Mouse (Mus musculus) forebrain, embryonic 13.5 days (tissue): Measurements from ENCODE around the gene Smurf2. TPM values are rescaled to one million over a fixed set of nuclear protein-coding genes. Genes with fewer than 3 reads are reported as not detected.
A peak's percentile ranks its signal among the peaks of the same experiment; 100 is the strongest.

Source experiments
- ATAC-seq: fragments of 200-750 bp; cut with Nextera tagmentation; 2 replicates; pipeline ENCODE4 v1.8.0; 2017
- H3K27ac ChIP-seq: fragments of 300-500 bp; sonication (generic); 2 replicates; pipeline ENCODE4 v1.5.1; 2015; ENCODE audit warnings: inconsistent platforms, mild to moderate bottlenecking, moderate library complexity
- H3K27me3 ChIP-seq: fragments of 300-500 bp; sonication (generic); 2 replicates; pipeline ENCODE4 v1.6.1; 2015; ENCODE audit warnings: mild to moderate bottlenecking, inconsistent platforms
- H3K36me3 ChIP-seq: fragments of 300-500 bp; sonication (generic); 2 replicates; pipeline ENCODE4 v1.6.1; 2015; ENCODE audit warnings: mild to moderate bottlenecking, inconsistent platforms; ENCODE audit not compliant: poor library complexity, severe bottlenecking
- H3K4me1 ChIP-seq: fragments of 300-500 bp; sonication (generic); 2 replicates; pipeline ENCODE4 v1.6.1; 2015; ENCODE audit warnings: inconsistent platforms
- H3K4me2 ChIP-seq: fragments of 300-500 bp; sonication (generic); 2 replicates; pipeline ENCODE4 v1.6.1; 2015; ENCODE audit warnings: inconsistent platforms, mild to moderate bottlenecking, moderate library complexity
- H3K4me3 ChIP-seq: fragments of 300-500 bp; sonication (generic); 2 replicates; pipeline ENCODE4 v1.5.1; 2015; ENCODE audit warnings: mild to moderate bottlenecking, inconsistent platforms
- H3K9ac ChIP-seq: fragments of 300-500 bp; sonication (generic); 2 replicates; pipeline ENCODE4 v1.6.1; 2015; ENCODE audit warnings: mild to moderate bottlenecking, inconsistent platforms
- H3K9me3 ChIP-seq: fragments of 300-500 bp; sonication (generic); replicated peaks from 2 replicates; pipeline ENCODE4 v1.6.1; 2016; ENCODE audit warnings: inconsistent platforms
- WGBS: fragments of 180-500 bp; shearing (Covaris S2); methylation state at CpG from one replicate; pipeline ENCODE4 v1.1.7; 2015; 5-methylcytosine and 5-hydroxymethylcytosine counted together
- polyA plus RNA-seq: library from polyadenylated mRNA; unstranded; fragments of >200 nt; fragmentation: Nextera tagmentation; extraction: Ambion mirVana; gene quantifications from 2 replicates; pipeline ENCODE4 v1.2.1, GENCODE M21; 2015

Smurf2 gene
- polyA plus RNA-seq, 1 experiment from 2014 or later: 16.0 TPM

DNA sequence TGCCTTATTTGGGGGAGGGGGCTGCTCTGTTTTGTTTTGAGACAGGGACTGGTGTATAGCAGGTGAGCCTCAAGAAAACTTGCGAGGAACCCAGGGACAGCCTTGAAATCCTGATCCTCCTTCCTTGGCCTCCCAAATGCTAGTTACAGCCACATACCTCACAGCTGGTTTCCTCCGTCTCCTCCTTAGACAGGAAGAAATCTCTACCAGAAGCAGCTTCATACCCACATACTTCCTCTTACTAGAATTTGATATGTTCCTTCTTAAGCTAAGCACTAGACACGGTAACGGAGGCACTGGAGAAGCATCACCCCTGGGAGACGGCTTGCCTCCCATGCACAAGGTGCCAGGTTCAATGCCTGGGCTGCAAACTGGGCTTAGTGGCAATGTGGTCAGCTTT is 16.8 kb upstream of the Smurf2 start:
- 87% methylated on average over 5 of the region's 5 CpGs for WGBS
- no peaks in the 10 kb centered on the region for H3K27me3 ChIP-seq
- H3K4me1 ChIP-seq: no peaks in the 10 kb centered on the region
- ATAC-seq: no peak
- H3K27ac ChIP-seq: no peak overlapping the region
- no peak overlapping the region for H3K4me2 ChIP-seq
- no peak overlapping the region for H3K9ac ChIP-seq
- H3K9me3 ChIP-seq: no peaks in the 10 kb centered on the region
- H3K36me3 ChIP-seq: no peaks in the 10 kb centered on the region
- no peak overlapping the region for H3K4me3 ChIP-seq

DNA sequence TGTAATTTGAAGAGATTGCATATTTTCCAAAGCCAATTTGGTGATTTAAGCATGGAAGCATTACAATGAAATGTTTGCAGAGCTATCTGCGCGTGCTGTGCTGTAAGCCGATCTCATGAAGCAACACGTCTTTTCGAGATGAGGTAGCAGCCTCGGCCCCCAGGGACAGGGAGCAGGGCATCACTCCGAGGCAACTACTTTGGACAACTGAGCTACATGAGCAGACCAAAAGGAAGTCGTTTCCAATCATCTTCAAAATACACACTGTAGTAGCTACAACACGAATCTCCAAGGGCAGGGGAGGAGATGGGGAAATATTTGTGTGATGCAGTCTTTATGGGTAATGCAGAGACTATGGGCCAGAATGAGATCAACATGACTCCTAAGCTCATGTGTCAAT is 9.9 kb upstream of the Smurf2 start:
- H3K36me3 ChIP-seq: no peaks in the 10 kb centered on the region
- 80% methylated on average over 9 of the region's 9 CpGs for WGBS
- no peak overlapping the region for H3K27ac ChIP-seq
- no peak for ATAC-seq
- H3K4me2 ChIP-seq: no peak overlapping the region
- no peak overlapping the region for H3K4me3 ChIP-seq
- no peak overlapping the region for H3K9ac ChIP-seq
- no peaks in the 10 kb centered on the region for H3K4me1 ChIP-seq
- H3K9me3 ChIP-seq: 0 out of 2 replicates have a peak, but pooled peaks cover 7% of the 10 kb centered on the region
- no peaks in the 10 kb centered on the region for H3K27me3 ChIP-seq

GRCm38 (mm10) chr11:106928935-106929334 is 8.4 kb upstream of the Smurf2 start:
- H3K4me1 ChIP-seq: no peaks in the 10 kb centered on the region
- H3K9ac ChIP-seq: no peak overlapping the region
- no peak overlapping the region for H3K27ac ChIP-seq
- H3K9me3 ChIP-seq: 0 out of 2 replicates have a peak, but pooled peaks cover 7% of the 10 kb centered on the region
- no peak for ATAC-seq
- H3K36me3 ChIP-seq: no peaks in the 10 kb centered on the region
- no peak overlapping the region for H3K4me3 ChIP-seq
- 59% methylated on average over 2 of the region's 2 CpGs for WGBS
- H3K27me3 ChIP-seq: no peaks in the 10 kb centered on the region
- H3K4me2 ChIP-seq: no peak overlapping the region

DNA sequence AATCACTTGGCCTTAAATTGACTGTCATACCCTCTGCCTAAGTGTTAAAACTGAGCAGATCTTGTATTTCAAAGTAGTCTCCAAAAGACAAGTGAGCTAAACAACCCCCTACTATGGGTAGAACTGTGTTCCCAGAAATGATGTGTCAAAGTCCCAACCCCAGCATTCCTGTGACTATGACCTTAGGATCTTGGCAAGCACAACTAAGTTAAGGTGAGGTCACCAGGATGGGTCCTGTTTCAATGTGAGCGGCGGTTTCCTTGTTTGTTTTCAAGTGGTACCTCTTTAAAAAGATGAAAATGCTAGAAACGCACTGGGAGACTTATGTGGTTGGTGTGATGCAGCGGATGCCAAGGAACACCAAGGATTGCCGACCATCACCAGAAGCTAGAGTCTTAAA is 7.4 kb upstream of the Smurf2 start:
- H3K27me3 ChIP-seq: no peaks in the 10 kb centered on the region
- no peak overlapping the region for H3K4me2 ChIP-seq
- H3K27ac ChIP-seq: no peak overlapping the region
- 0 out of 2 replicates have a peak, but pooled peaks cover 7% of the 10 kb centered on the region for H3K9me3 ChIP-seq
- H3K4me3 ChIP-seq: no peak overlapping the region
- no peaks in the 10 kb centered on the region for H3K4me1 ChIP-seq
- no peak overlapping the region for H3K9ac ChIP-seq
- no peaks in the 10 kb centered on the region for H3K36me3 ChIP-seq
- WGBS: 96% methylated on average over 5 of the region's 5 CpGs
- no peak for ATAC-seq

DNA sequence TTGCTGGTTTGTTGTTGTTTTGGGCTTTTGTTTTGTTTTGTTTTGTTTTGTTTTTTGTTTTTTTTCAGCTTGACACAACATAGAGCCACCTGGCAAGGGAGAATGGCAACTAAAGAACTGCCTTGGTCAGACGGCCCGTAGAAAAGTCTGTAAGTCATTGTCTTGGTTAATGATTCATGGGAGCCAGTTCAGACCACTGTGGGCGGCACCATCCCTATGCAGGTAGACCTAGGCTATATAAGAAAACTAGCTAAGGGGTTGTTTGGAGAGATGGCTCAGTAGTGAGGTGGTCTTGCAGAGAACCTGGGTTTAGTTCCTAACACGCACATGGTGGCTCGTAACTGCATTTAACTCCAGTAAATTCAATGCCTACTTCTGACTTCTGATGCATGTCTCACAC is 6.7 kb upstream of the Smurf2 start:
- 0 out of 2 replicates have a peak, but pooled peaks cover 7% of the 10 kb centered on the region for H3K9me3 ChIP-seq
- no peak overlapping the region for H3K4me3 ChIP-seq
- H3K4me1 ChIP-seq: no peaks in the 10 kb centered on the region
- WGBS: 93% methylated on average over 5 of the region's 5 CpGs
- no peak overlapping the region for H3K27ac ChIP-seq
- no peak overlapping the region for H3K4me2 ChIP-seq
- no peak overlapping the region for H3K9ac ChIP-seq
- H3K36me3 ChIP-seq: no peaks in the 10 kb centered on the region
- H3K27me3 ChIP-seq: no peaks in the 10 kb centered on the region
- ATAC-seq: no peak

DNA sequence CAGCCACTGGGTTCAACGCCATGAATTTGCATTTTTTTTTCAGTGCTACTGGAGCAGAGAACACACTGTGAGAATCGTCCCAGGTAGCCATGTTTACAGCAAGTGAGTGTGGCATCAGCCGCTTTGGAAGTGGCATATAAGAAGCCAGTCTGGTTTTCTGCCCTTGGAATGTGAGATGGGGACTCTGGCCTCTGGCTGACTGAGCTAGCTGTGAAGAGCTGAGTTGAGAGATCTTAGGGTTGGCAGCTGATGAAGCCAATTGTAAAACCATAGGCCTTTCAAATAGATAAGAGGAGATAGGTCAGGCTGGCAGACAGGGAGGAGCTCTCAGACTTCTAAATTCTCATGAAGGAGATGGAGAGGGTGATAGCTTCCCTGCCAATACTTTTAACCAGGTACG is 6.2 kb upstream of the Smurf2 start:
- ATAC-seq: no peak
- 87% methylated on average over 4 of the region's 4 CpGs for WGBS
- H3K4me2 ChIP-seq: no peak overlapping the region
- H3K27ac ChIP-seq: no peak overlapping the region
- no peaks in the 10 kb centered on the region for H3K4me1 ChIP-seq
- no peak overlapping the region for H3K9ac ChIP-seq
- no peaks in the 10 kb centered on the region for H3K36me3 ChIP-seq
- H3K4me3 ChIP-seq: no peak overlapping the region
- 0 out of 2 replicates have a peak, but pooled peaks cover 7% of the 10 kb centered on the region for H3K9me3 ChIP-seq
- no peaks in the 10 kb centered on the region for H3K27me3 ChIP-seq

DNA sequence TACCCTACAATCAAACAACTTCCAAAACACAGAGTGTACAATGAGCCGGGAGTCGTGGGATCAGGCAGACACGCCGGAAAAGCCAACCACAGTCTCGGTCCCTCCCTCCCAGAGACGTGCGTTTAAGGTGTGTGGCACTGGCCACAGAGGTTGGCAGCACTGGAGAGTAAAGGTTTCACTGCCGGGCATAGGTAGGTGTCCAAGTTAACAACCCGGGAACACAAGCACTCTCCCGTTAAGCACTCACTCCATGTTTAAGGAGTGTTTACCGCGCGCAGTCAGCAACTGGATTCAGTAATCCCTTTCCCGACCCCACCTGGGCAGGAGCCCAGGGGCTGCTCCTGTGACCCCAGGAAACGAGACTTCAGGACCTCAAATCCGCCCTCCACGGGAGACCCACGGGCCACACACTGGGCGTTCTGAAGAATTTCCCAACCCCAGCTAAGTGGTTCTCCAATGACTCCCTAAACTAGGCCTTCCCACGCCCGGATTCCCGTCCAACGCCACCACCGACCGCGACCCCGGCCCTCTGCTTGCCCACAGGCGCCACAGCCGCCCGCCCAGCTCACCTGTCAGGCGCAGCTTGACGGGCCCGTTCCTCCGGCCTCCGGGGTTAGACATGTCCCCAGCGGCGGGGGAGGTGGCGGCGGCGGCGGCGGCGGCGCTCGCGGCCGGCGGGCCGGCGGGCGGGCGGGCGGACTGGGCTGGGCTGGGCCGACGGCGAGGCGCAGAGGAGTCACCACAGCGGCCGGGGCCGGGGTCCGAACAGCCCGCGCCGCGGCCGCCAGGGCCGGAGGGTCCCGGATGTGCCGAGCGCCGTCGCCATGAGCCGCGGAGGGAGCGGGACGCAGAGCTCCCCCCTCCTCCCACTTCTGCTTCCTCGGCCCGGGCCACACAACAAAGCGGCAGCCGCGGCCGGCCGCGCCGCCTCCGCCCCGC is 634 bp downstream of the Smurf2 start:
- Histone ChIP-seq H3K4me1 (peaks cover 38% of the 10 kb centered on the region), H3K27me3 (no peaks in the 10 kb centered on the region), H3K9ac (peak overlapping the region; percentile 96), H3K4me2 (peak overlapping the region; percentile 94), H3K27ac (peak overlapping the region; percentile 92), H3K36me3 (no peaks in the 10 kb centered on the region), H3K4me3 (peak overlapping the region; percentile 95), H3K9me3 (no peaks in the 10 kb centered on the region)
- peak; percentile 89 for ATAC-seq
- 0% methylated on average over 51 of the region's 87 CpGs for WGBS

DNA sequence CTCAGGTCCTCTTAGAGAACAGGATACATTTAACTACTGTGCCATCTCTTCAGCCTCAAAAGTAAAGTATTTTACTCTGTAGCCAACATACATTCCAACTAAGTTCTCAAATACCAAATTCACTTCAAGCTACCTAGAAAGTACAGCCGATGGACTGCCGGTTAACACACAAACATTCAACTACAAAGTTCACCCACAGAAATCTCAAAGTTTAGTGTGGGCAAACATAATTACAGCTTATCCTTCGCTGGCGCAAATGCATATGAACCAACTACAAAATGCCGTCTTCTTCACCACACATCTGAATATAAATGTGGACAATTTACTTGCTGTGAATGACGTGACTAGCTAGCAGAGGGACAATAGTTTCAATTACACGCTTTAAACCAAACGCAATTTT is 1.6 kb downstream of the Smurf2 start:
- Histone ChIP-seq H3K4me2 (peak overlapping the region; percentile 94), H3K4me1 (peaks cover 38% of the 10 kb centered on the region), H3K9ac (peak overlapping the region; percentile 96), H3K36me3 (no peaks in the 10 kb centered on the region), H3K9me3 (no peaks in the 10 kb centered on the region), H3K27me3 (no peaks in the 10 kb centered on the region), H3K27ac (no peak overlapping the region), H3K4me3 (peak overlapping the region; percentile 95)
- 18% methylated on average over 8 of the region's 8 CpGs for WGBS
- ATAC-seq: no peak

- ATAC-seq: no peak
- Histone ChIP-seq H3K36me3 (no peaks in the 10 kb centered on the region), H3K27me3 (no peaks in the 10 kb centered on the region)
Measured at GRCm38 (mm10) chr11:106911257-106911656, 9.3 kb downstream of the Smurf2 start.

DNA sequence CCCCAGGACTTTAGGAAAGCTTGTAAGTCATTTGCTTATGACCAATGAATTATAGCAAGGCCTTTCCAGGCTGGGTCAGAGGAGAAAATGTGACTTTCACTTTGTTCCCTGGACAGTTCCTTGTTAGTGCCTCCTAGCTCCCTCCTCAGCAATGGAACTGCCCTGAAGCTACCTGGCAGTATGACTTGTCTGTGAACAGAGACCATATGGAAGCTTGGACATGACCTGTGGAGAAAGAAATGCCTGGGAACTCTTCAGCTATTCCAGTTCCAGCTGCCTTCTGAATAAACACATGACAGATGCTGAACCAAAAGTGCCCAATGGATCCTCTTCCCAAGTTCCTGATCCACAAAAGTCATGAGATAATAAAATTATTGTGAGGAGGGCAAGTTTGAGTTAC is 12.5 kb downstream of the Smurf2 start:
- ATAC-seq: no peak
- Histone ChIP-seq H3K9ac (no peak overlapping the region), H3K9me3 (no peaks in the 10 kb centered on the region), H3K27me3 (no peaks in the 10 kb centered on the region), H3K4me1 (no peaks in the 10 kb centered on the region), H3K27ac (no peak overlapping the region), H3K4me2 (no peak overlapping the region), H3K4me3 (no peak overlapping the region), H3K36me3 (no peaks in the 10 kb centered on the region)

More at GRCm38 (mm10) chr11:106911257-106911656, 9.3 kb downstream of the Smurf2 start:
- no peak overlapping the region for H3K9ac ChIP-seq
- H3K9me3 ChIP-seq: no peaks in the 10 kb centered on the region
- no peak overlapping the region for H3K4me3 ChIP-seq
- no peak overlapping the region for H3K4me2 ChIP-seq
- H3K4me1 ChIP-seq: 0 out of 2 replicates have a peak, but pooled peaks cover 6% of the 10 kb centered on the region
- no peak overlapping the region for H3K27ac ChIP-seq

- Histone ChIP-seq H3K4me3 (no peak overlapping the region), H3K9ac (no peak overlapping the region), H3K27ac (no peak overlapping the region), H3K36me3 (no peaks in the 10 kb centered on the region), H3K4me2 (no peak overlapping the region), H3K9me3 (no peaks in the 10 kb centered on the region), H3K4me1 (no peaks in the 10 kb centered on the region), H3K27me3 (no peaks in the 10 kb centered on the region)
- no peak for ATAC-seq
- WGBS: 86% methylated on average over 1 of the region's 1 CpGs
Measured at GRCm38 (mm10) chr11:106907253-106907652, 13.3 kb downstream of the Smurf2 start.

DNA sequence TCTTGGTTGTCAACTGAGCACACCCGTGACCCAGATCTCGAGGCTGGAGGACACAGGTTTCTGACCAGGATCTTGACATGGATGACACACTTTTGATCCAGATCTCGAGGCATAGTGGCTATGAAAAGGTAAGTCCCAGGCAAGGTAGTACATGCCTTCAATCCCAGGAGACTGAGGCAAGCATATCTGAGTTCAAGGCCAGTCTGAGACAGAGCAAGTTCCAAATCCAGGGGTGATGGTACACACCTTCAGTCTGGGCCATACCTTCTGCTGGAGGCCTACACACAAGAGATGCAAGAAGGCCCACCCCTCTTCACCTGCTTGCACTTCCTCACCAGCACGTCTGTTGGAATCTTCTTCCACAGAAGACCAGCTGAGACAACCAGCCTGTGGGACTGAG is 14.8 kb downstream of the Smurf2 start:
- ATAC-seq: no peak
- Histone ChIP-seq H3K9me3 (no peaks in the 10 kb centered on the region), H3K27me3 (no peaks in the 10 kb centered on the region), H3K4me2 (no peak overlapping the region), H3K4me3 (no peak overlapping the region), H3K36me3 (no peaks in the 10 kb centered on the region), H3K9ac (no peak overlapping the region), H3K4me1 (peaks cover 5% of the 10 kb centered on the region; the same call in 1 of the 2 replicates), H3K27ac (no peak overlapping the region)
- 89% methylated on average over 4 of the region's 4 CpGs for WGBS
